Mouse (Mus musculus) CH12.LX (cell line): ENCODE measurements around the gene Btf3l4.

Experiments used
- BHLHE40 ChIP-seq: IDR thresholded peaks from 2 replicates; pipeline ENCODE4 v1.6.1; 2011; ENCODE audit warnings: mild to moderate bottlenecking, low read depth, low read length, improper control_type of control experiment
- CTCF ChIP-seq, 2 experiments: IDR thresholded peaks in 1 of 2; conservative IDR thresholded peaks in 1 of 2; 2 replicates each; pipeline ENCODE4 v1.5.1; 2011 to 2012; ENCODE audit warnings: low read depth in 2 of 2, low read length in 2 of 2, improper control_type of control experiment in 1 of 2, inconsistent platforms in 1 of 2, mild to moderate bottlenecking in 1 of 2, moderate library complexity in 1 of 2
- E2F4 ChIP-seq: IDR thresholded peaks from 2 replicates; pipeline ENCODE4 v1.6.1; 2011; ENCODE audit warnings: low read depth, low read length, improper control_type of control experiment; ENCODE audit not compliant: insufficient replicate concordance
- ELF1 ChIP-seq: IDR thresholded peaks from 2 replicates; pipeline ENCODE4 v1.6.1; 2014; ENCODE audit warnings: low read depth, mild to moderate bottlenecking, inconsistent platforms, low read length, improper control_type of control experiment
- MAX ChIP-seq: IDR thresholded peaks from 2 replicates; pipeline ENCODE4 v1.6.1; 2011; ENCODE audit warnings: low read length, improper control_type of control experiment
- MAZ ChIP-seq: IDR thresholded peaks from 2 replicates; pipeline ENCODE4 v1.6.1; 2012; ENCODE audit warnings: low read depth, mild to moderate bottlenecking, inconsistent platforms, low read length, improper control_type of control experiment, moderate library complexity
- MEF2A ChIP-seq: IDR thresholded peaks from 2 replicates; pipeline ENCODE4 v1.6.1; 2014; ENCODE audit warnings: low read depth, mild to moderate bottlenecking, inconsistent platforms, low read length, improper control_type of control experiment, borderline replicate concordance
- NRF1 ChIP-seq: IDR thresholded peaks from 2 replicates; pipeline ENCODE4 v1.6.1; 2014; ENCODE audit warnings: low read depth, mild to moderate bottlenecking, inconsistent platforms, low read length, improper control_type of control experiment, moderate library complexity
- POLR2A ChIP-seq: IDR thresholded peaks from 2 replicates; pipeline ENCODE4 v1.6.1; 2011; ENCODE audit warnings: low read depth, mild to moderate bottlenecking, improper control_type of control experiment, low read length
- POLR2AphosphoS2 ChIP-seq: IDR thresholded peaks from 2 replicates; pipeline ENCODE4 v1.6.1; 2011; ENCODE audit warnings: low read depth, low read length, improper control_type of control experiment
- SIN3A ChIP-seq: IDR thresholded peaks from 2 replicates; pipeline ENCODE4 v1.6.1; 2012; ENCODE audit warnings: low read length, improper control_type of control experiment, inconsistent platforms
- SMC3 ChIP-seq: IDR thresholded peaks from 2 replicates; pipeline ENCODE4 v1.6.1; 2011; ENCODE audit warnings: low read depth, low read length, improper control_type of control experiment
- ZC3H11A ChIP-seq: IDR thresholded peaks from 2 replicates; pipeline ENCODE4 v1.6.1; 2012; ENCODE audit warnings: low read depth, mild to moderate bottlenecking, inconsistent platforms, low read length, improper control_type of control experiment

DNA sequence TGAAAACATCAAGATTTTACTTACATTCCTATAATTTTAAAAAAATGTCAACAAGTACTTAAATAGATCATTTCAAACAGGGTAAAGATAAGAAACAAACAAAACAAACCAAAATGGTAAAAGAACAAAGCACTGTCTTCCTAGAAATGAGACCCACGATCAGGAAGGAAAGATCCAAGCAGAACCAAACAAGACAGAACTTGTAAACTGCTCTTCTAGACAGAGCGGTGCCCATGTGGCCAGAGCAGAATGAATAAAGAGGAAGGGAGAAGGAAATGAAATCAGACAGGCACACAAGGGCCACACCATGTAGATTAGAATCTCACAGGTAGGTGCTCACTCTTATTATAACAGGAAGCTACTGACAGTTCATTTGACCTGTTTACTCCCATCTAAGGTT is 6.8 kb downstream of the Btf3l4 start:
- no peak for TF ChIP-seq ELF1
- TF ChIP-seq CTCF (conservative IDR thresholded peaks at IDR 0.05 in 1 of 2, IDR thresholded peaks at IDR 0.05 in 1 of 2; ENCODE audit: low read depth in 2 of 2, low read length in 2 of 2): no peak
- TF ChIP-seq E2F4: no peak
- no peak for TF ChIP-seq MAZ
- TF ChIP-seq BHLHE40: no peak
- TF ChIP-seq NRF1: no peak
- no peak for TF ChIP-seq SMC3
- TF ChIP-seq MAX: no peak
- TF ChIP-seq ZC3H11A: no peak
- no peak for TF ChIP-seq MEF2A
- no peak for TF ChIP-seq POLR2A
- TF ChIP-seq SIN3A: no peak
- no peak for TF ChIP-seq POLR2AphosphoS2
